Mouse (Mus musculus) layer of hippocampus, adult 9-10 months (tissue): Measurements from ENCODE around the gene Grk4.

Source experiments
- DNase-seq: peaks from one replicate; pipeline ENCODE4 v3.0.0; 2022; ENCODE audit warnings: low spot score

The Grk4 gene

GRCm38 (mm10) chr5:34659686-34660590 lies at the start of gene Grk4, which contains the start of gene Nop14:
Gene Grk4, plus strand, starts transcription at chr5:34660379.
Gene Nop14, minus strand, starts transcription at chr5:34660148.
- peak; percentile 100 for DNase-seq

GRCm38 (mm10) chr5:34632996-34633395 lies 27.2 kb upstream of the Grk4 start:
- DNase-seq, result no peak

GRCm38 (mm10) chr5:34633641-34634040 lies 26.5 kb upstream of the Grk4 start:
- no peak for DNase-seq

GRCm38 (mm10) chr5:34634746-34635400 lies 25.3 kb upstream of the Grk4 start:
- DNase-seq, result no peak

DNA sequence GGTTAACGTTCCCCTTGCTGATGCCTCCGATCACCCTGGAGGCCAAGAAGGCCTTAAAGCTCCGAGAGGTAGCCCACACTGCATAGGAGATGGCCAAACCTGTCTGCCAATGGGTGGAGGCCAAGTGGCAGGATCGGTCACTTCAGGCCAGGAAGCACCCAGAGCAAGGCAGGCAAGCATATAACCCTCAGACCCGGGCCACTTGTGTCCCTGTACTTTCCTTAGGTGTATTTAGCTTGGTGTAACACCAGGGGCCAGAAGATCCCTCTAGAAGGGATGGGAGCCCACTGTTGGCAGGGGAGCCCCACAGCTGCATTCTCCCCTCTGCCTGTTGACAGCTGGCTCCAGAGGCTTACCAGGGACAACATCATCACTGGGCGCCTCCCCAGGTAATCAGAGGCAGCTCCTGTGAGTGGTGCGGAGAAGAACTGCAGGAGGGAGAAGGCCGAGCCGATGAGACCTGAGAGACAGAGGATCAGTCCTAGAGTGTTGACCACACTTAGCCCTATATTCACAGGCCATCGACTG lies 24.4 kb upstream of the Grk4 start:
- no peak for DNase-seq

- DNase-seq, result peak; percentile 43
These were observed 23.5 kb upstream of the Grk4 start, which contains the start of gene Mfsd10 for GRCm38 (mm10) chr5:34636481-34637287. Gene Mfsd10, minus strand, starts transcription at chr5:34637212.

DNA sequence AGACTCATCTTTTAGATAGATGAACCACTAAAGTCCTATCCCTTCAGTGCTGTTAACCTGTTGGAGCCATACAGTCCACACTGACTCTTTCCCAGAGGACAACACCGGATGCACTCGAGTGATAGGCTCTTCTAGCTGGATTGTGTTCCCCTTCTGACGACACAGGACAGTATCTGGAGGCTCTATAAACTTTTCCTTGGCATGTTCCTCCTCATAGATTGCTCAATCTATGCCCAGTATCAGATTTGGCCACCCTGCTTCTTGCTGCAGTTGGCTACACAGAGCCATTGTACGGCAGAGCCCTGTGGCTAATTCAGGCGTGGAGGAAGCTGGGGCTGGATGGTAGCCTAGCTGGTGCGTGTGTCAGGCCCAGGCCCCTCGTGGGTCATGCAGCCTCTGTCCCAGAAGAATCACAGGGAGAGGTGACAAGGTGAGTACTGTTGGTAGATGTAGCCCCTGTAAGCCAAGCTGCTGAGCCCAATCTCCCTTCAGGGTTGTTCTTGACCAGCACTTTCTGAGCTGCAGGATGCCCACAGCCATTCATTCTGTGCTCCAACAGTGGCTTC lies 22.5 kb upstream of the Grk4 start:
- DNase-seq, result no peak

DNA sequence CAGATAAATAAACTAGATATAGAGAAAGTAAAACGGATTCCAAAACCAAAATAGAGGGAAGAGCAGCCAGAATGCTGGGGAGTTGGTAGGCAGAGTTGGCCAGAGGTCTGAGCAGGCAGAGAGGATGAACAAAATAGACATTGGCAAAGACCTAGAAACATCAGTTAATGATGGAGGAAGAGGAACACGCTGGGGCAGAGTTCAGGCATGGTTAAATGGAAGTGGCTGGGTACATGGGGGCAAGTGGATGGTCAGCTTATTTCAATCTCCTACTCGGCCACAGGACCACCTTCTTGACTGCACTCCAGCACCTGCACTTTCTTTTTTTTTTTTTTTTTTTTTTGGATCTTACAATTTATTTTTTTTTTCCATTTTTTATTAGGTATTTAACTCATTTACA lies 18.2 kb upstream of the Grk4 start:
- DNase-seq, result no peak

GRCm38 (mm10) chr5:34642932-34643331 lies 17.2 kb upstream of the Grk4 start:
- peak; percentile 66 for DNase-seq

GRCm38 (mm10) chr5:34647581-34647980 lies 12.6 kb upstream of the Grk4 start:
- DNase-seq, result peak; percentile 56

- DNase-seq, result no peak
These were observed 7.2 kb upstream of the Grk4 start for GRCm38 (mm10) chr5:34652961-34653360.

DNA sequence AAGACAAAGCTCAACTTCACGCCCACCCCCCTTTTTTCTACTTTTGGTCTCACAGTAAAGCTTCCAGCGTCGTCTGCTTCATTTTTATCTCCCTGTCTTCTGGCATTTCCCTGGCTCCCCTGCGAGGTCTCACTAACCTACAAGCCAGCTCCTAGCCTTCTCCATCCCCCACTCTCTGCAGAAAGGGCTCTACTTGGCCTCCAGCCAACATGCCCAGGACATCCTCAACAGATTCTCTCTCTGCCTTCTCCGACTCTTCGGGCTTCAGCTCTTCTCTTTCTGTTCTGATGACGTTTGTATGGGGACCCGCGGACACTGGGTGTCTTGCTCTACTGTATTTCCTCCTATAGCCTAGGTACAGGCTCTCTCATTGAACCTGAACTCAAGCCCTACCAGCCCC lies 5.3 kb upstream of the Grk4 start:
- no peak for DNase-seq

DNA sequence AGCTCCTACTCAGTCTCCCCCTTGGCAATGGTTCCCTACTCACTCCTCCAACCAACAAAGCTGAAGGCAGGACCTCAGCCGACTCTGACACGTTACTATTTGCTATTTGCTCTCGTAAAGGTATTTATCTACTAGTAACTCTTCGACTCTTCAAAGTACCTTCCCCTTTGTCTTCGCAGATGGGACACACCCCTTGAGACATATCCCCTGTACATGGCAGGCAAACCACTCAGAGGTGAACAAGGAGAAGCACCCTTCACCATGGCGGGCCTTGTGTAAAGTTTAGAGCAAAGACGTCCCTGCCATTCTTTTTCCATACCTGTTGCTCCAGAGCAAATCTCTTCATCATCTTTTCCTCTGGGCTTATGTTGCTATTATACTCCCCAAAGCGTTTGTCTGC lies 2.6 kb upstream of the Grk4 start:
- no peak for DNase-seq

GRCm38 (mm10) chr5:34660591-34661130 lies 482 bp downstream of the Grk4 start:
- DNase-seq, result no peak

DNA sequence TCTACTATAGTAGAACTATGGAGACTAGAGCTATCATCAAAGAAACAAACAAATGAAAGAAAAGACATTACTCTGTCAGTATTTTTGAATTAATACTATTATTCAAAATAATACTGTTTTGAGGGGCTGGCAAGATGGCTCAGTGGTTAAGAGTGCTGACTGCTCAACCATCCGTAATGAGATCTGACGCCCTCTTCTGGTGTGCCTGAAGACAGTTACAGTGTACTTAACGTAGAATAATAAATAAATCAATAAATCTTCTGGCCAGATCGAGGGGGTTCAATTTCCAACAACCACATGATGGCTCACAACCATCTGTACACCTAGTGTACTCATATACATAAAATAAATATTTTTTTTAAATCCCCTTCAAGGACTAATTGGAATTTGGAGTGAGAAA lies 1.7 kb downstream of the Grk4 start:
- DNase-seq, result no peak

DNA sequence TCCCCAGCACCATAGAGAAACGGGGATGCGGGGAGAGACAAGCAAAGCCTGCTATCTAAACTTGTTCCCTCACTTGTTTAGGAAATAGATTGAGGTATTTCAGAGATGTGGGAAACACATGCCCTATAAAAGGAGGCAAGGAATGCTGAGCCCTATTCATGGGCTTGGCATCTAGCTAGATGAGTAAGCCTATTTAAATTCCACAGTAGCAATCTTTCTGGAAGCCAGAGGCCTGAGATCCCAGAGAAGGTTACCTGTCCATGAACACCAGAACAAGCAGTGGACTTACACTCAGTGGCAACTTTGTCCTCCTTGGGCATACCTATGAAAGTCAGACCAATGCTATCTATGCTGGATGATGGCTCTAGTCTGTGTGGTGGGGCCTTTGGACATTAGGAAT lies 3.1 kb downstream of the Grk4 start:
- DNase-seq, result no peak

GRCm38 (mm10) chr5:34669493-34669892 lies 9.3 kb downstream of the Grk4 start:
- no peak for DNase-seq

DNA sequence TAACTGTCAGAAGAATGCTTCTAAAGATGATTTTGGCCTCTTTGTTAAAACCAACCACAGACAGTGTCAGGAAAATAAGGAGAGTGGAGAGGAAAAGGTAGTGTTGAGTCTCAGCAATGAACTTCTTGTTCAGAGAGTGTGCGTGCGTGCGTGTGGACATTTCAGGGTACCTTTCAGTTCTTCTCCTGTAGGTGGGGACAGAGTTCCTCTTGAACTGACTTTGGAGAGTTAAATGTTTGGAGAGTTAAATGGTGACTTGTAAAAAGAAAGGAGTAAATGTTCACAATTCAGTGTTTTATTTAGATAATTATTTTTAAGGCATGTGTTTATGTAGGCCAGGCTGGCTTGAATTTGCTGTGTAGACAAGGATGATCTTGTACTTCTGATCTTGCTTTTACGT lies 10.1 kb downstream of the Grk4 start:
- no peak for DNase-seq

DNA sequence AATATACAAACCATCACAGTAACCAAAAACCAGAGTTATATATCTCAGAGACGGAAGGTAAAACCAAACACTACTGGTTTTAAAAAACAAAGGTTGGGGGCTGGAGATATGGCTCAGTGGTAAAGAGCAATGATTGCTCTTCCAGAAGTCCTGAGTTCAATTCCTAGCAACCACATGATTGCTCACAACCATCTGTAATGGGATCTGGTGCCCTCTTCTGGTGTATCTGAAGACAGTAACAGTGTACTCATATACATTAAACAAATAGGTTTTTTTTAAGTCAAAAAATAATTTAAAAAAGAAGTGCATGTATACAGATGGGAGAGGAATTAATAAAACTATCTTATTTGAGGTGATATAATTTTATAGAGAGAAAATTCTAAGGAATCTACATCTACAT lies 29.7 kb downstream of the Grk4 start:
- no peak for DNase-seq

DNA sequence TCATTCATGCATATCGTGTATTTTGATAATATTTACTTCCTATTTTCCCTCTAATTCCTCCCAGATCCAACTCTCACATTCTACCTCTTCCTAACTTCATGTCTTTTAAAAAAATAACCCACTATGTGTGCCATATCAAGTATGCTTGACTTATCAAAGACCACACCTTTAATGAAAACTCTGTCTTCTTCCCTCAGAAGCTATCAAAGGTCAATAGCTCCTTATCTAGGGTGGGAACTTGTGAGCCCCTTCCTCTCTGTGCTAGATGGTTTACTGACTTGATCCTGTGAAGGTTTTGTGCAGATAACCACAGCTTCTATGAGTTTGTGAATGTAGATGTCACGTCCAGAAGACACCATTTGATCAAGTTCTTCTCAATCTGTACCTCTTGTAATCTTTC lies 32.6 kb downstream of the Grk4 start:
- no peak for DNase-seq

DNA sequence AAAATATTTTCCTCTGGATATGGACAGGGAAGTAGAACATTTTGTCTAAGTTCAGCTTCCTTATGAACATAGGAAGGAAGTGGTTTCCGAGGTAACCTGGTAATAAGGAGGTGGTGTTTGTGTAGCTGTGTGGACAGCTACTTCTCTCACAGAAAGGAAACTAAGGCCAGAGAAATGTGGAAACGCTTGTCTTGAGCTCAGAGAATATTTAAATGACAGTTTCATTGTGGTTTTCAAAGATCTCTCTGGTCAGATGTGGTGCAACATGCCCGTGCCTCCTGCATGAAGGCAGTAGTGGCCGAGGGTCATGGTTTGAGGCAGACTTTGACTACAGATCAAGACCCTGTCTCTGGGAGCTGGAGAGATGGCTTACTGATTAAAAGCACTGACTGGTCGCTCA lies 35.3 kb downstream of the Grk4 start:
- no peak for DNase-seq

DNA sequence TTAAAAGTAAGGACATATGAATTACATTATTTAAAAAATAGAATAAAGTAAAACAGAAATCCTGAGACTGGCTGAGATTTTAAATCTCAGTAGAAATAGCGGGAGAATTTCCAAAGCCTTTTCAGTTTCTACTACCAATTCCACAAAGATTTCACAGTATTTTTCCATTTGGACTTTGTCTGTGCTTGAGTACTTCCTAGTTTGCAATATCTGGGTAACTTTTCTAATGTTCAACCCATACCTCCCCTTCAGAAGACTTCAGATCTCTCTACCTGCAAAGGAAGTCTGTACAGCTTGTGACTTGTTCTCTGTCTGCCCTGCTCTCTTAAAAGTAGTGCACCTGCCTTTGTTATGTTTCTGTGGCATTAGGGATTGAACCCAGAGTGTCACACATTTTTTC lies 48.3 kb downstream of the Grk4 start:
- DNase-seq, result no peak
